Mouse (Mus musculus): ENCODE results near the gene Itpka.

- TF ChIP-seq POLR2AphosphoS2 (IDR thresholded peaks at IDR 0.05; ENCODE audit: insufficient read length, low read depth) = no peak
- no peak for TF ChIP-seq POLR2A (IDR thresholded peaks at IDR 0.05; ENCODE audit: insufficient read length, low read depth)
Observed at GRCm38 (mm10) chr2:119698472-119698871, 43.7 kb upstream of the Itpka start.
